Mouse (Mus musculus) regulatory T cell (primary cell): ENCODE results near the gene Aldh1a2.

Experiments
- in situ Hi-C: fragments of 300-600 bp; cut with MboI, MseI; formaldehyde crosslinking; loops from one replicate; pipeline ENCODE4 v1.15.1; 2025; ENCODE audit warnings: high pct_unique_total_duplicates

Aldh1a2 gene

DNA sequence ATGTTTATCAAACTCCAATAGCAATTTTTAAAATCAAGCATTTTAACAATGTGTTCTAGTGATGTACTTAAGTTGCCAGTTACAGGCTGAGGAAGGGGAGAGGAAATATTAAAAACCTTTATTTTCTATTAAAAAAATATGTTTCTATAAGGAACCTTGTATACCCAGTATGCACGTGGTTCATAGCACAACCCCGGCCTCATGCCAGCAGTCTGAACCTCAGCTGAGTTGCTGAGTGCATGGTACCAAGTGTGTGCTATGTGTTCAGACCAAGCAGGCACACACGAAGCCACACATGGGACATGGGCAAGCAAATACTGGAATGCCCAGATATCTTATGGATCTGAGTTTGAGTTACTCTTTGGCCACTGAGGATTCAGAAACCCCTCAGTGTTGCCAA, 74.2 kb downstream of the Aldh1a2 start:
- in situ Hi-C loops: loop anchor here (10.0 kb wide), 1 partner anchor 415 kb away; no protein-coding TSS in a partner anchor

- in situ Hi-C loops: no loop called here
Measured at GRCm38 (mm10) chr9:71290730-71291129, 75.1 kb downstream of the Aldh1a2 start.

GRCm38 (mm10) chr9:71295501-71295900, 79.9 kb downstream of the Aldh1a2 start:
- in situ Hi-C loops: no loop called here

GRCm38 (mm10) chr9:71303594-71303993, 88.0 kb downstream of the Aldh1a2 start:
- in situ Hi-C loops: no loop called here

DNA sequence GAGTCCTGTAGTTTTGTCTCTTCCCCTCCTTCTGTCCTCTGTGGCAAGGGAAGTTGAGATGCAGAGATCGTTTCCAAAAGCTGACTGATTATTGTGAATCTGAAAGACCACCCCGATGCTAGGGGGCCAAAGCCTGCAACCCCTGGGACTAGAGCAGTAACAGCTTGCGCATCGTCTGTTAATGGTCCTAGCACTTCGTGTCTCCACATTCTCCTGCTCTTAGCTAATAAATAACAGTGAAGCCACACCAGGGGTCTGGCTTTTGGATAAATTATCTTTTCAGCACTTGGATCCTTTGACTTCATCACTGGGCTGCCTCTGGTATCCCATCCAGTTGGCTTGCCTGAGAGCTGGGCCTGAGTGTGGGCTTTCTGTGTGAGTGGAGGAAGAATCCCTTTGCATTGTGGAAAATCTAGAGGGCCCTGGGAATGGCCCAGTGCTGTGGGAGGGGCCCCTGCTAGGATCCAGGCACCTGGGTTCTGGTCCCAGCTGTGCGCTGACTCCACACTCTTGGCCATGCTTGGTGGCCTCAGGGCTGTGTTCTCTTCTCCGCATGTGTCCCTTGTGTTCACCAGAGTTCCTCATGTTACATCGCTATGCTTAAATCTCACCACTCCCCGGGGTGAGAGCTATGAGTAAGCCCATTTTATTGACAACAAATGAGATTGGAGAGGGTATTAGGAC, 91.7 kb downstream of the Aldh1a2 start:
- in situ Hi-C loops: no loop called here

GRCm38 (mm10) chr9:71315960-71316359, 100.4 kb downstream of the Aldh1a2 start:
- in situ Hi-C loops: no loop called here

DNA sequence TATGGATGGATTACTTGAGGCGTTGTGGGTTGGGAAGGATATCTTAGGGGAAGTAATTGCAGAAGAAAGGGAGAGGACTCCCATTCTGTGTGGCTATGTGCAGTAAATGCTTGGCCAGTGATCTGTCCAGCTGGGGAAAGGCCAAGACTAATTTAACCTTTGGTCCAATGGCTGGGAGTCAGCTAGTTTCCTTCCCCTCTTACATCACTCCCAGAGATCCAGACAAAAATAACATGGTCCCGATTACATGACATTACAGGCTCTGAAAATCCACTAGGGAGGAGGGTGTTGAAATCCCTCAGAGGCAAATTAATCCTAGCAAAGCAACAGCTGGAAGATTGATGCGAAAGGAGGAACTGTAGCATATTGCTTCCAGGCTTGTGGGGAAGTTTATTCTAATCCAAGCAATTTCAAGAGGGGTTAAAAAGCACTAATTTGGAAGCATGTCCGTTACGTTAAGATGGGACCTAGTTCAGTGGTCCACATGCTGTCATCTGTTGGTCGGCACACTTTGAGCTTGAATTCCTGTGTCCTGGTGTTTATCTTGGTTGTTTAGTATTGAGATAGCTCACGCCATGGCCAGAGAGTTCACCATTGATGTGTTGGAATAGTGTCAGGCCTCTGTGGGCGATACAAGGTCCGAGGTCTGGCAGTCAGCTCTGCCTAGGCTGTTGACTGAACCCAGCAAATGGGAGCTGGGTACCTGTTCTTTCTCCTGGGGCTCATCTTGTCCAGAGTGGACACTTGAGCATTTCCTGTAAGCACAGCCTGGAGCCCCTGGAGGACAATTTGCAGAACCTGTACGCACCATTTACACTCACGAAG, 101.7 kb downstream of the Aldh1a2 start:
- in situ Hi-C loops: no loop called here

DNA sequence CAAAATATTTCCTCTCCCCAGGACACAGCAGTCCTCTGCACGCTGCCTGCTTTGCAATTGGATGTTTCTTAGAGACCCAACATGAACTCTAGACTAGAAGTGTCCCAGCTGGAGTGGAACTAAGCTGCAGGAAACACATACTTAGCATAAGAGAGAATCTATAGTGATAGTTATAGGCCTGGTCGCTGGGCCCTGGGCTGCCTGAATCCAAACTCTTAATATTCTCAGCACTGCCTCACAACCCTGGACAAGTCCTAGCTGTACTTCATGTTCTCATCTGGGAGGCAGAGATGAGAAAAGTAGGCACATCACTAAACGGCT, 102.3 kb downstream of the Aldh1a2 start:
- in situ Hi-C loops: no loop called here

DNA sequence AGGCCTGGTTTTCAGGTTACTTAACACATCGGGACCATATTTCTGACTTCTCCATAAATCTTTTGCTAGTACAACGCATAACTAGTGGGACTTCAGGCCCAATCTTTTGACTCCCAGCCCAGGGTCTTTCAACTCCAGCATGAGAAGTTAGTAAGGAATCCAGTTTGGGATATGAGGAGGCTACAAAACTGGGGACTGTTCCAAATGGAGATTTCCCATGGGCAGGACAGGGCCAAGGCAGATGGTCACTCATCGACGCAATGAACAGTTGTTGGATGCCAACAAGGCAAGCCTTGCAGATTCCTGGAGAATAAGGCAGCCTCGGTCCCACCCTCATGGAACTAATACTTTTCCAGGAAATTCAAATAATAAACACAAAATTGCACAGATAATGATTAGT, 104.2 kb downstream of the Aldh1a2 start:
- in situ Hi-C loops: no loop called here

- in situ Hi-C loops: no loop called here
Measured at GRCm38 (mm10) chr9:71320246-71321155, 104.9 kb downstream of the Aldh1a2 start.

DNA sequence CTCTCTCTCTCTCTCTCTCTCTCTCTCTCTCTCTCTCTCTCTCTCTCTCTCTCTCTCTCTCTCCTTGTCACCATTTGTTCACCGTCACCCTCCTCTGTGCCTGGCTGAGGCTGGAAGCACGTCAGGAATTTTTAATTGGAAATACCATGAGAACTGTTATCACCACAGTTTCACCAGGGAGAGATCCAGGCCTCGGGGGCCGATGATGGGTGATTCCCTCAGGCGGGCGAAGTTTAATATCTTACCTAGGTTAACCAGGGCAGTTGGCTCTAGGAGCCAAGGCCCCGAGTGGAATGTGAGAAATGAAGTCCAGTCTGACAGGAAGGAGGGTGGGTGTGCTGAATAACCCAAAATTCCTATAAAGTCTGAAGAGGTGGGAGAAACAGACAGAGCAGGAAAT, 105.8 kb downstream of the Aldh1a2 start:
- in situ Hi-C loops: no loop called here

DNA sequence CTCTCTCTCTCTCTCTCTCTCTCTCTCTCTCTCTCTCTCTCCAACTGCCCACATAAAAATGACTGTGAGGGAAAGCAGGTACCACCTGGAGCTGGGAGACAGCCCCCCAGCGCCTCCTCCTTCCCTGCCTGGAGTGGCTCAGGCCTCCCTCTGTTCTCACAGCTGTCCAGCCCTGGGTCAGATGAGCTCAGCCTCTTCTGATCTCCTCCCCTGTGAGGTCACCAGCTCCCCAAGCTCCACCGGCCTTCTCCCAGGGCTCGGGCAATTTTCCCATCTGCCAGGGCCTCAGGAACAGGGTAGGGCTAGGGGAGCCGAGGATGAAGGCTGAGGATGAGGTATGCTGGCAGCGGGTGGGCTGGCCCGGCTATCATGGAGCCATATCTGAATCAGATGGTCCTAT, 106.3 kb downstream of the Aldh1a2 start:
- in situ Hi-C loops: no loop called here

DNA sequence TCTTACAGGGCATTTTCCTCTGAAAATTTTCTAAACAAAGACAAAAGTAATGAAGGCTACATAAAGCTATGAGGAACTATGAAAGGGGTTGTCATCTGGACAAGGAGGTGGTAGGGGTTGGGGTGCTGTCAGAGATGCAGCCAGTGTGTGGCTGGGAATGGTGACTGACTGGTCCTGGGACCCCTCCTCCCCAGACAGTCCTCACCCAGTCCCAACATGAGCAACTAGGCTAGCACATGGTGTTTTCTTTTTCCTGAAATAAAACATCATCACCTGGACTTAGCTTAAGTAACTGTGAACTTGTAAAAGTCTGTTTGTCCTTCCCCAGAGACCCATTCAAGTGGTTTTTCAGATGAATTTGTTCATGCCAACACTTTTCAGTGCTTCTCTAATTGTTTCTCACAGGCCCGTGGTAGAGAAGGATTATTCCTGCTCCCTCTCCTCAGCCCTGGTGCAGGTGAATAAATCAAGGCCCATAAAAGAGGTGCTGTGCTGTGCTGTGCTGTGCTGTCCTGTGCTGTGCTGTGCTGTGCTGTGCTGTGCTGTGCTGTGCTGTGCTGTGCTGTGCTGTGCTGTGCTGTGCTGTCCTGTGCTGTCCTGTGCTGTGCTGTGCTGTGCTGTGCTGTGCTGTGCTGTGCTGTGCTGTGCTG, 107.8 kb downstream of the Aldh1a2 start:
- in situ Hi-C loops: no loop called here

GRCm38 (mm10) chr9:71324060-71324459, 108.5 kb downstream of the Aldh1a2 start:
- in situ Hi-C loops: no loop called here

GRCm38 (mm10) chr9:71326261-71326660, 110.7 kb downstream of the Aldh1a2 start:
- in situ Hi-C loops: no loop called here

DNA sequence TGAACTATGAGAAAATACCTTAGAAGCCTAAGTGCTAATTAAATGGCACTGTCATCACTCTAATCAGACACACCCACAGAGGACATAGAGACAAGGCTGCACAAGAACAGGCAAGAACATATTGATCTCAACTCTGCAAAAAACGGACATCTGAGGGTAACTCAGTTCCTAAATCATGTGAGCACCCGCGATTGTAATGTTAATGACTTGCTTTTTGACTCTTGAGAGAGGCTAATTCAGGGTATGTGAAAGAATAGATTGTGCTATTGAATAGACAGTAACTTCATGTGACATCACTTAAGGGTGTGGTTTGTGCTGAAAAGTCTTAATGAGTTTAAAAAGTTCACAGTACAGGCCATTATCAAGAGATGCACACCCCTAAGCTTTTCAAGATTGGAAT, 116.1 kb downstream of the Aldh1a2 start:
- in situ Hi-C loops: no loop called here

GRCm38 (mm10) chr9:71336674-71337073, 121.1 kb downstream of the Aldh1a2 start:
- in situ Hi-C loops: no loop called here

DNA sequence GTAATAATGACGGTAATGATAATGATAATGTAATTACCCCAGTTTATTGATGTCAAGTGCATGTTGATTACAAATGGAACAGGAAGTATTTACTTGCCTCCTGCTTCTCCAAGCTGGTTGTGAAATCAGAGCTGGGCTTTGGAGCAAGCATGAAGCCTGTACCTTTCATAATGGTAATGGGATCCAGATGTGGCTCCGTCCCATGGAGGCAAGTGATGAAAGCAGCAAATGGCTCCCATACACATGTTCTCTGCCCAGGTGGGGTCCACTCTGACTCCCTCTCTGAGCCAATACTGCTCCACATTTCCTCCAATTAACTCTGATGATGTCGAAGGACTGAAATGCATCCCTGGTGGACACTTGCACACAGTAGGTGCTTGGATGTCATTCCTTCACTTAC, 121.8 kb downstream of the Aldh1a2 start:
- in situ Hi-C loops: no loop called here

- in situ Hi-C loops: no loop called here
Measured at GRCm38 (mm10) chr9:71340116-71340515, 124.5 kb downstream of the Aldh1a2 start.
